Mouse (Mus musculus) left cerebral cortex, adult 9 months (tissue): Measurements from ENCODE around the gene Ctcf.

Experiments
- DNase-seq, 2 experiments: peaks; one replicate each; pipeline ENCODE4 v3.0.0; 2022; ENCODE audit warnings: low spot score in 2 of 2

Gene Ctcf

GRCm38 (mm10) chr8:105617451-105618278, 18.7 kb upstream of the Ctcf start:
- DNase-seq = no peak

GRCm38 (mm10) chr8:105618279-105618634, 18.1 kb upstream of the Ctcf start:
- DNase-seq = no peak

- no peak for DNase-seq
These were observed 17.3 kb upstream of the Ctcf start for GRCm38 (mm10) chr8:105618892-105619591.

GRCm38 (mm10) chr8:105620211-105620610, 16.2 kb upstream of the Ctcf start:
- no peak for DNase-seq

GRCm38 (mm10) chr8:105620946-105621720, 15.2 kb upstream of the Ctcf start:
- DNase-seq = no peak

- no peak for DNase-seq
These were observed 14.5 kb upstream of the Ctcf start for GRCm38 (mm10) chr8:105621841-105622240.

GRCm38 (mm10) chr8:105622421-105622920, 13.9 kb upstream of the Ctcf start:
- DNase-seq = peak; percentile 72 to 97

GRCm38 (mm10) chr8:105623118-105623517, 13.2 kb upstream of the Ctcf start:
- DNase-seq = no peak

- no peak for DNase-seq
These were observed 12.6 kb upstream of the Ctcf start for GRCm38 (mm10) chr8:105623679-105624245.

GRCm38 (mm10) chr8:105624401-105624800, 12.0 kb upstream of the Ctcf start:
- peak; percentile 70 to 89 for DNase-seq

- no peak for DNase-seq
These were observed 11.5 kb upstream of the Ctcf start for GRCm38 (mm10) chr8:105624831-105625230.

GRCm38 (mm10) chr8:105626086-105626485, 10.3 kb upstream of the Ctcf start:
- DNase-seq = no peak

- no peak for DNase-seq
These were observed 7.0 kb upstream of the Ctcf start for GRCm38 (mm10) chr8:105629337-105629736.

GRCm38 (mm10) chr8:105634771-105635458, 1.5 kb upstream of the Ctcf start:
- no peak for DNase-seq

GRCm38 (mm10) chr8:105635481-105635880, 887 bp upstream of the Ctcf start:
- DNase-seq = no peak

- DNase-seq = no peak
These were observed 669 bp downstream of the Ctcf start, which contains the start of gene Agrp for GRCm38 (mm10) chr8:105636963-105637510. Gene Agrp, minus strand, starts transcription at chr8:105637393.

- no peak for DNase-seq
These were observed 1.3 kb downstream of the Ctcf start for GRCm38 (mm10) chr8:105637601-105638041.

GRCm38 (mm10) chr8:105638510-105638909, 2.1 kb downstream of the Ctcf start:
- DNase-seq = no peak

- DNase-seq = no peak
These were observed 3.5 kb downstream of the Ctcf start for GRCm38 (mm10) chr8:105639835-105640234.

GRCm38 (mm10) chr8:105640511-105640910, 4.1 kb downstream of the Ctcf start:
- no peak for DNase-seq

- no peak for DNase-seq
These were observed 8.8 kb downstream of the Ctcf start for GRCm38 (mm10) chr8:105645205-105645604.
